ENCODE assay signal across 19 mouse cellular contexts in genomic region chr10:80911354-80911753, GRCm38 (mm10). TPM values are rescaled to one million over a fixed set of nuclear protein-coding genes. Genes with fewer than 3 reads are reported as not detected.
"Had no signal": no experiment of that assay in that cellular context is flagged by ENCODE, and none has a peak within 500 bp of the region (broad histone marks: within the 10 kb centered on the region; RNA-seq: fewer than 3 reads in every experiment).

No protein-coding gene starts in this region.

- ATAC-seq: lung, postnatal 0 days had no signal

- H3K9ac ChIP-seq: liver, embryonic 15.5 days; neural tube, embryonic 12.5 days; stomach, embryonic 15.5 days had no signal

- DNase-seq: kidney, adult 8-10 months; kidney, postnatal 25 days; lung, adult 2 months; lung, postnatal 4 days; midbrain, embryonic 14.5 days; retina, postnatal 1 day; right cerebral cortex, postnatal 4 days; spleen, adult 18-20 months; thymus, adult 2 months; thymus, postnatal 36 days had no signal

- H3K4me2 ChIP-seq: liver, embryonic 11.5 days; liver, embryonic 15.5 days; neural tube, embryonic 12.5 days; stomach, embryonic 15.5 days had no signal

- H3K27ac ChIP-seq: left cerebral cortex, adult 2 months; liver, embryonic 15.5 days; midbrain, embryonic 10.5 days; neural tube, embryonic 12.5 days; stomach, embryonic 15.5 days had no signal

- H3K27me3 ChIP-seq: liver, embryonic 15.5 days; neural tube, embryonic 12.5 days; stomach, embryonic 15.5 days had no signal

- H3K9me3 ChIP-seq: liver, embryonic 15.5 days; midbrain, embryonic 10.5 days; neural tube, embryonic 12.5 days; stomach, embryonic 15.5 days had no signal

- H3K4me3 ChIP-seq: left cerebral cortex, adult 2 months; liver, embryonic 15.5 days; midbrain, embryonic 10.5 days; neural tube, embryonic 12.5 days; stomach, embryonic 15.5 days had no signal

RNA-seq across cellular contexts. Expression of gene Tmprss9, which starts 39.7 kb away (rescaled TPM):
- polyA plus RNA-seq: kidney, embryonic 16.5 days; limb, embryonic 11.5 days; liver, embryonic 11.5 days; liver, embryonic 15.5 days; lung, postnatal 0 days; midbrain, embryonic 14.5 days; stomach, embryonic 15.5 days had no signal
